Mouse (Mus musculus): Measurements from ENCODE around the gene Itpkc.
A peak's percentile ranks its signal among the peaks of the same experiment; 100 is the strongest.

Itpkc gene

GRCm38 (mm10) chr7:27180837-27181695 lies 47.4 kb downstream of the Itpkc start, which contains the start of the genes Gm21983 and Mia:
Gm21983 (minus strand) TSS chr7:27181086.
Mia (minus strand) TSS chr7:27181157.
- no peak for TF ChIP-seq NANOG (IDR thresholded peaks at IDR 0.05; ENCODE audit: borderline replicate concordance, low read length)
- TF ChIP-seq POU5F1 (IDR thresholded peaks at IDR 0.05; ENCODE audit: borderline replicate concordance, low read length) = no peak
- no peak for TF ChIP-seq CTCF (conservative IDR thresholded peaks at IDR 0.05; ENCODE audit: low read length)
- Histone ChIP-seq H3K4me1 (replicated peaks; ENCODE audit: low read depth, low read length) (peaks cover 80% of the 10 kb centered on the region), H3K27me3 (ENCODE audit: insufficient read depth, low read length) (no peaks in the 10 kb centered on the region), H3K36me3 (ENCODE audit: insufficient read depth, low read length) (peaks cover 34% of the 10 kb centered on the region), H3K9me3 (ENCODE audit: low read length) (no peaks in the 10 kb centered on the region), H3K4me3 (replicated peaks; ENCODE audit: low read length) (peak within 1 kb of the TSS; percentile 88)

DNA sequence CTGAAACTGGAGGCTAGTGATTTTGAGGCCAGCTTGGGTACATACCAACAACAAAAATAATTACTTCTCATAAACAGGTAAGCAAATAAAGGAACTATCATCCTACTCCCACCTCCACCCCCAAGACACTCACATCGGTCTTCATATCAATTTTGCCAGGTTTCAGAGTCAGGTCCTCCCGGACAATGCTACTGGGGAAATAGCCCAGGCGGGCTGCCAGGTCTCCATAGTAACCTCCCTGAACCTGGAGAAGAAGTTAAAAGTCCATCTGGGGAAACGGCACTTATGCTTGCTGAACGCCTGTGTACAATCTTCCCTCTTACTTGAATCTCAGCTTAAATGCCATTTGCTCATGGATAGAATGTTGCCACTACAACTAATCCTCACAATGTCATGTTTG lies 48.4 kb downstream of the Itpkc start:
- H3K36me3 ChIP-seq (ENCODE audit: insufficient read depth, low read length) = peaks cover 27% of the 10 kb centered on the region
- H3K4me1 ChIP-seq (replicated peaks; ENCODE audit: low read depth, low read length) = peaks cover 79% of the 10 kb centered on the region
- TF ChIP-seq CTCF (conservative IDR thresholded peaks at IDR 0.05; ENCODE audit: low read length) (no peak), POU5F1 (IDR thresholded peaks at IDR 0.05; ENCODE audit: borderline replicate concordance, low read length) (no peak), NANOG (IDR thresholded peaks at IDR 0.05; ENCODE audit: borderline replicate concordance, low read length) (no peak)
- H3K4me3 ChIP-seq (replicated peaks; ENCODE audit: low read length) = peak overlapping the region; percentile 88
- H3K9me3 ChIP-seq (ENCODE audit: low read length) = no peaks in the 10 kb centered on the region
- no peaks in the 10 kb centered on the region for H3K27me3 ChIP-seq (ENCODE audit: insufficient read depth, low read length)

DNA sequence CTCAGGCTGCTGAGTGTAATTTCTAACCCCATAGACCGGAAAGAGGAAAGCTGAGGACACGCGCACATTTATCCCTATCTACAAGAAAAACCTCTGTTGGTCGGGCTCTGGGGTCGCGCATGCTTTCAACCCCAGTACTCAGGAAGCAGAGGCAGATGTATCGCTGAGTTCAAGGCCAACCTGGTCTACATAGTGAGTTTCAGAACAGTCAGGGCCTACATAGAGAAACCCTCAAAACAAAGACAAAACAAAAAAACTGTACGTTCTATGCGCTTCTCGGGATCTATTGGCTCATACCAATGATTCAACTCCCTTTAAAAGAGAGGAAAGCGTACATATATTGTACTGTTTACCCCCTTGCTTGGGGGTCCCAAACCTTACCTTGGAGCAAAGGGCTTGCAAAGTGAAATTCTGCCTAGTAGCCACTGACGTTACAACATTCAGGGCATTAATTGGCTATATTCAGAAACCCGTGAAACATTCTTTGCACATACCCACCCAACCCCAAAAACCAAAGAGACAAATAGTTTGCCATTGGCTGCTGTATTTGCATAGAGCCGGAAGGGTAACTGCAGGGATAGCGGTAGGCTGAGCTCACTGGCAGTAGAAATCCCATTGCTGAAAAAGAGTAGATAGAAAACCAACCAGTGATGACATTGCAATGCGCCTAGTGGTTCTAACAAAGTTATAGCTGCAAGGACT lies 49.1 kb downstream of the Itpkc start:
- Histone ChIP-seq H3K9me3 (ENCODE audit: low read length) (no peaks in the 10 kb centered on the region), H3K4me3 (replicated peaks; ENCODE audit: low read length) (peak overlapping the region; percentile 88), H3K36me3 (ENCODE audit: insufficient read depth, low read length) (peaks cover 26% of the 10 kb centered on the region), H3K4me1 (replicated peaks; ENCODE audit: low read depth, low read length) (peaks cover 81% of the 10 kb centered on the region), H3K27me3 (ENCODE audit: insufficient read depth, low read length) (no peaks in the 10 kb centered on the region)
- TF ChIP-seq NANOG (IDR thresholded peaks at IDR 0.05; ENCODE audit: borderline replicate concordance, low read length) (no peak), CTCF (conservative IDR thresholded peaks at IDR 0.05; ENCODE audit: low read length) (no peak), POU5F1 (IDR thresholded peaks at IDR 0.05; ENCODE audit: borderline replicate concordance, low read length) (no peak)

DNA sequence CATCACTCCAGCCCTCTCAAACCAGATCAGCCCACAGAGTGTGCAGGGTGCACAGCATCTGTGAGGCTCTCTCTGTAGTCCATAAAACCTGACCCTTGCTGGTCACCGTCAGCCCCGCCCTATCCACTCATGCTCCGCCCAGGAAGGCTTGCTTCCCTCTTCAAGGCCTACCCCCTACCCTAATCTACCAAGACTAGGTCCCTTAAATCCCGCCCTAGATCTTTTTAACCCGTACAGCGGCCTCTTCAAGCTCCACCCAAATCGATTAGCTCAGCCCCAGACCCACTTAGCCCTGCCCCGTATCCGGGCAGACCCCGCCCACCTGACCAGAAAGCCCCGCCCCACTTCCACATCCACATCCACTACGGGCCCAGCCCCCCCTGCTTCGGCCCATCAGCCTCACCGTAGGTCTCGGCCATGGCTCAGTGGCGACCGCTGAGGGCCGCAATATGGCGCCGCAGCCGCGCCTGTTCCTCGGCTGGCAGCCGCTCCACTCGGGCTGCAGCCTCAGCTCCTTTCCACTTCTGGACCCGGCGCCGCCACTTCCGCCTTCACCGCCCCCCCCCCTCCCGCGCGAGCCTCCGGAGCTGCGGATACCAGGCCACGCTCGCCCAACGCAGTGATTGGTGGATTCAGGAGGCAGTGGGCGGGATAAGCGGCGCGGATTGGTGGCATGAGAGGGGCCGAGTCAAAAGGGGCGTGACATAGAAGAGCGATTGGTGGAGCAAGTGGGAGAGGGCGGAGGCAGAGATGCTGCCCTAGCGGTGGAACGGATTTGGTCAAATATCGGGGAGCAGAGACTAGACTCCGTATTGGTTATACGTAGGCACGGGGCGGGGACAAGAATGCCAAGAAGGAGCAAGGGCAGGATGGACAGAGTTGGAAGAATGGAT lies 49.9 kb downstream of the Itpkc start, which contains the start of gene Rab4b:
Rab4b (minus strand) TSS at position 573 of the 893 bp plus-strand sequence.
- Histone ChIP-seq H3K27me3 (ENCODE audit: insufficient read depth, low read length) (no peaks in the 10 kb centered on the region), H3K4me3 (replicated peaks; ENCODE audit: low read length) (peak within 1 kb of the TSS; percentile 88), H3K4me1 (replicated peaks; ENCODE audit: low read depth, low read length) (peaks cover 83% of the 10 kb centered on the region), H3K36me3 (ENCODE audit: insufficient read depth, low read length) (peaks cover 28% of the 10 kb centered on the region), H3K9me3 (ENCODE audit: low read length) (no peaks in the 10 kb centered on the region)
- TF ChIP-seq CTCF (conservative IDR thresholded peaks at IDR 0.05; ENCODE audit: low read length) (peak; percentile 24), POU5F1 (IDR thresholded peaks at IDR 0.05; ENCODE audit: borderline replicate concordance, low read length) (no peak), NANOG (IDR thresholded peaks at IDR 0.05; ENCODE audit: borderline replicate concordance, low read length) (no peak)

GRCm38 (mm10) chr7:27177942-27178323 lies 50.5 kb downstream of the Itpkc start:
- Histone ChIP-seq H3K4me1 (replicated peaks; ENCODE audit: low read depth, low read length) (peaks cover 83% of the 10 kb centered on the region), H3K36me3 (ENCODE audit: insufficient read depth, low read length) (peaks cover 28% of the 10 kb centered on the region), H3K9me3 (ENCODE audit: low read length) (no peaks in the 10 kb centered on the region), H3K4me3 (replicated peaks; ENCODE audit: low read length) (peak overlapping the region; percentile 88), H3K27me3 (ENCODE audit: insufficient read depth, low read length) (no peaks in the 10 kb centered on the region)
- TF ChIP-seq CTCF (conservative IDR thresholded peaks at IDR 0.05; ENCODE audit: low read length) (no peak), POU5F1 (IDR thresholded peaks at IDR 0.05; ENCODE audit: borderline replicate concordance, low read length) (no peak), NANOG (IDR thresholded peaks at IDR 0.05; ENCODE audit: borderline replicate concordance, low read length) (no peak)

DNA sequence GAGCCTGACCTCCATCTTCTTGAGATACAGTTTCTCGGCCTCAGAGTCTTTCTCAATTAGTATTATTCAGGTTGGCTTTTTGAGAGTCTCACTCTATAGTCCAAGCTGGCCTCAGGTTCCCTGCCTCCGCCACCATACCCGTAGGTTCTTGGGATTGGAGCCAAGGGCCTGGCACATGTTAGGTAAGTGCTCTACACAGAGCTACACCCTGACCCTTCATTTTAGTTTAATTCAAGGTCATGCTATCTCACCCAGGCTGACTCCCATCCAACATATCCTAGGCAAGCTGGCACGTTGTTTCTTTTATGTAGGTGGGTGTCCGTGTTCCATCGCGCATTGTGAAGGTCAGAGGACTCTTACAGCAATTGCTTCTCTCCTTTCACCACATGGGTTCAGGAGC lies 53.6 kb downstream of the Itpkc start:
- Histone ChIP-seq H3K9me3 (ENCODE audit: low read length) (no peaks in the 10 kb centered on the region), H3K36me3 (ENCODE audit: insufficient read depth, low read length) (peaks cover 52% of the 10 kb centered on the region), H3K4me3 (replicated peaks; ENCODE audit: low read length) (peak overlapping the region; percentile 52), H3K4me1 (replicated peaks; ENCODE audit: low read depth, low read length) (peaks cover 65% of the 10 kb centered on the region), H3K27me3 (ENCODE audit: insufficient read depth, low read length) (no peaks in the 10 kb centered on the region)
- TF ChIP-seq POU5F1 (IDR thresholded peaks at IDR 0.05; ENCODE audit: borderline replicate concordance, low read length) (no peak), NANOG (IDR thresholded peaks at IDR 0.05; ENCODE audit: borderline replicate concordance, low read length) (no peak), CTCF (conservative IDR thresholded peaks at IDR 0.05; ENCODE audit: low read length) (no peak; the same call in 1 of the 2 replicates)

- no peaks in the 10 kb centered on the region for H3K27me3 ChIP-seq (ENCODE audit: insufficient read depth, low read length)
- TF ChIP-seq NANOG (IDR thresholded peaks at IDR 0.05; ENCODE audit: borderline replicate concordance, low read length) = no peak
- no peak for TF ChIP-seq CTCF (conservative IDR thresholded peaks at IDR 0.05; ENCODE audit: low read length)
- TF ChIP-seq POU5F1 (IDR thresholded peaks at IDR 0.05; ENCODE audit: borderline replicate concordance, low read length) = no peak
- no peaks in the 10 kb centered on the region for H3K9me3 ChIP-seq (ENCODE audit: low read length)
- peaks cover 56% of the 10 kb centered on the region for H3K36me3 ChIP-seq (ENCODE audit: insufficient read depth, low read length)
- H3K4me3 ChIP-seq (replicated peaks; ENCODE audit: low read length) = peak overlapping the region; percentile 52
- peaks cover 61% of the 10 kb centered on the region for H3K4me1 ChIP-seq (replicated peaks; ENCODE audit: low read depth, low read length)
These were observed 54.0 kb downstream of the Itpkc start for GRCm38 (mm10) chr7:27174496-27174895.

Measured in E14TG2a.4 (cell line).